Mouse (Mus musculus): Measurements from ENCODE around the gene Bach2.

DNA sequence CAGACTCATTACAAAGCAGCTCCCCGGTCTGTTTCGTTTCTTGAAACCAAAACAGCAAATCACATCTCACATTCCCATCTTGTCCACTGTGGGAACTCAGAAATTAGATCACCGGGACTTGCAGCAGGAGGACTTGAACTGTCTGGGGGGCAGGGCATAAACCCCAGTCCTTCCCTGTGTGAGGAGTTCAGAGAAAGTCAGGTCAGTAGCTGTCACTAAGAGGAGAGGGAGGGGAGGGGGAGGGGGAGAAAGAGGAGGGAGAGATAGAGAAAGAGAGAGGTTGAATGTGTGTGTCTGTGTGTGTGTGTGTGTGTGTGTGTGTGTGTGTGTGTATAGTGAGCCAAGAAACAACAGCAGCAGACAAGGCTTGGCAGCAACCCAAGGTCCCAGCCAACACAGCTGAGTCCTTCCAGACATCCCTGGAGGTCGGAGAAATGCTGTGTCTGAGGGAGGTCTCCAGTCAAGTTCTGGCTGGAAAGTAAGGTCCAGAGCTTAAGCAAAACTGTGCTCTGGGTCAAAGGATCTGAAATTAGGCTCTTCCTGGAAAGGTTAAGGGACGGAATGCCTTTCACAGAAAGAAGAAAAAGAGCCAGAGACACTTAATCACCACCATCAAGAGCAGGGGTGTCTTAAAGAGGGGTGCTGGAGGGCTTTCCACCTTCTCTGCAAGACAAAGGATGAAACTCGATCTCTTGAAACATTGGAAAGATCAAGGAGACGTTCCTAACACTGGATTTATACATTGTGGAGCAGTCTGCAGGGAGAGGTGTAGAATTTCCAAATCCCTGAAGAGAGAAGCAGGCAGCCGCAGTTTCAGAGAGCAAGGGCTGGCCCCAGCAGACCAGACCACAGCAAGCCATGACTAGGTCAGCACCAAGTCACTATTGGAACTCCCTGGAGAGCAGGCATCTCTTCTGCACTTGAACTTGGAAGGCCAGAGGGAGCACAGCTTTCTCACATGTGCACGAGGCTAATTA, 42.4 kb upstream of the Bach2 start:
- TF ChIP-seq CTCF (IDR thresholded peaks at IDR 0.05; ENCODE audit: control insufficient read depth, insufficient read depth, low read length) (no peak), POLR2A (IDR thresholded peaks at IDR 0.05; ENCODE audit: borderline replicate concordance, control insufficient read depth, low read depth, low read length) (no peak)
